Mouse (Mus musculus): ENCODE measurements around the gene Zkscan2. TPM values are rescaled to one million over a fixed set of nuclear protein-coding genes. Genes with fewer than 3 reads are reported as not detected.

Gene Zkscan2
- polyA plus RNA-seq, 1 experiment from 2014 or later: 5.3 TPM

GRCm38 (mm10) chr7:123430411-123430705 is 69.9 kb downstream of the Zkscan2 start:
- Histone ChIP-seq H3K4me1 (ENCODE audit: control insufficient read depth, insufficient read depth, low read length) (no peaks in the 10 kb centered on the region), H3K27ac (replicated peaks; ENCODE audit: low read depth, low read length) (no peak overlapping the region), H3K4me3 (ENCODE audit: low read depth, low read length) (no peak overlapping the region), H3K4me2 (ENCODE audit: low read depth, low read length) (no peak overlapping the region), H3K27me3 (ENCODE audit: control insufficient read depth, insufficient read depth, low read length) (no peaks in the 10 kb centered on the region), H3K9ac (replicated peaks; ENCODE audit: low read length) (no peak overlapping the region), H3K9me3 (replicated peaks; ENCODE audit: control insufficient read depth, low read length) (no peaks in the 10 kb centered on the region), H3K36me3 (replicated peaks; ENCODE audit: control insufficient read depth, insufficient read depth, low read depth, low read length) (no peaks in the 10 kb centered on the region; the same call in 1 of the 2 replicates)
- DNase-seq (ENCODE audit: low spot score) (no peak), ATAC-seq (replicated peaks; ENCODE audit: insufficient number of reproducible peaks, low FRiP score, low TSS enrichment, low read depth) (no peak)
- WGBS: 83% methylated on average over 4 of the region's 4 CpGs

- WGBS: 84% methylated on average over 8 of the region's 8 CpGs
- ATAC-seq (replicated peaks; ENCODE audit: insufficient number of reproducible peaks, low FRiP score, low TSS enrichment, low read depth) (no peak), DNase-seq (ENCODE audit: low spot score) (no peak)
- Histone ChIP-seq H3K4me3 (ENCODE audit: low read depth, low read length) (no peak overlapping the region), H3K36me3 (replicated peaks; ENCODE audit: control insufficient read depth, insufficient read depth, low read depth, low read length) (no peaks in the 10 kb centered on the region; the same call in 1 of the 2 replicates), H3K27me3 (ENCODE audit: control insufficient read depth, insufficient read depth, low read length) (no peaks in the 10 kb centered on the region), H3K4me2 (ENCODE audit: low read depth, low read length) (no peak overlapping the region), H3K9ac (replicated peaks; ENCODE audit: low read length) (no peak overlapping the region), H3K4me1 (ENCODE audit: control insufficient read depth, insufficient read depth, low read length) (no peaks in the 10 kb centered on the region), H3K27ac (replicated peaks; ENCODE audit: low read depth, low read length) (no peak overlapping the region), H3K9me3 (replicated peaks; ENCODE audit: control insufficient read depth, low read length) (no peaks in the 10 kb centered on the region)
Measured at GRCm38 (mm10) chr7:123429624-123430410, 70.4 kb downstream of the Zkscan2 start.

Other genes starting within 250 kb of the Zkscan2 start
- gene Lcmt1, start 130.7 kb downstream of the Zkscan2 start, polyA plus RNA-seq (2014; fragmentation: Nextera tagmentation; extraction: Ambion mirVana): 68.7 and 74.1 TPM in 2 replicates
- 26.8 and 27.1 TPM in 2 replicates for gene Arhgap17, start 130.5 kb downstream of the Zkscan2 start, polyA plus RNA-seq (2014; fragmentation: Nextera tagmentation; extraction: Ambion mirVana)
- 0.71 and 1.0 TPM in 2 replicates for gene Aqp8, start 38.2 kb downstream of the Zkscan2 start, polyA plus RNA-seq (2014; fragmentation: Nextera tagmentation; extraction: Ambion mirVana)

Measured in embryonic facial prominence, embryonic 11.5 days (tissue).